Mouse (Mus musculus) left cerebral cortex, adult 2 months (tissue): ENCODE measurements around the gene Gpr68. TPM values are rescaled to one million over a fixed set of nuclear protein-coding genes. Genes with fewer than 3 reads are reported as not detected.

ENCODE experiments used
- DNase-seq, 2 experiments: peaks; one replicate each; pipeline ENCODE4 v3.0.0; 2021 to 2022; ENCODE audit warnings: low spot score in 2 of 2, mixed read lengths in 1 of 2; ENCODE audit errors: extremely low spot score in 1 of 2
- H3K27ac ChIP-seq: fragments of 200-600 bp; 2 replicates; pipeline ENCODE4 v1.8.1; 2022
- H3K4me3 ChIP-seq: fragments of 200-600 bp; 2 replicates; pipeline ENCODE4 v1.8.1; 2022
- CTCF ChIP-seq: fragments of 200-600 bp; IDR thresholded peaks from 2 replicates; pipeline ENCODE4 v1.8.1; 2022; ENCODE audit warnings: antibody characterized with exemption, mild to moderate bottlenecking, moderate library complexity
- intact Hi-C: fragments of 180-260 bp; cut with DNase I; formaldehyde crosslinking; loops from one replicate; pipeline ENCODE4 v1.15.1; 2025
- long read RNA-seq, 2 experiments: library from polyadenylated mRNA; stranded (forward); transcript quantifications; one replicate each; pipeline ENCODE4 v2.0.0; 2021; ENCODE audit warnings: borderline mapping rate in 2 of 2
- total RNA-seq, 2 experiments: library from RNA; stranded (reverse); gene quantifications; 2 replicates each; pipeline ENCODE4 v1.2.3; 2021

Gpr68 gene
- 10 to 100 TPM; 14.0 to 15.6 TPM for total RNA-seq
- long read RNA-seq, experiment 1, transcript Gpr68-201 (3 exons, 3,099 nt), result major isoform, 8 of 20 reads
- long read RNA-seq, experiment 1, partial matches to known transcripts, result 5 of 20 reads
- long read RNA-seq, experiment 1, other reads (novel, unspliced or antisense), result 4 of 20 reads
- long read RNA-seq, experiment 2, partial matches to known transcripts, result 6 of 14 reads
- long read RNA-seq, experiment 2, other reads (novel, unspliced or antisense), result 6 of 14 reads

DNA sequence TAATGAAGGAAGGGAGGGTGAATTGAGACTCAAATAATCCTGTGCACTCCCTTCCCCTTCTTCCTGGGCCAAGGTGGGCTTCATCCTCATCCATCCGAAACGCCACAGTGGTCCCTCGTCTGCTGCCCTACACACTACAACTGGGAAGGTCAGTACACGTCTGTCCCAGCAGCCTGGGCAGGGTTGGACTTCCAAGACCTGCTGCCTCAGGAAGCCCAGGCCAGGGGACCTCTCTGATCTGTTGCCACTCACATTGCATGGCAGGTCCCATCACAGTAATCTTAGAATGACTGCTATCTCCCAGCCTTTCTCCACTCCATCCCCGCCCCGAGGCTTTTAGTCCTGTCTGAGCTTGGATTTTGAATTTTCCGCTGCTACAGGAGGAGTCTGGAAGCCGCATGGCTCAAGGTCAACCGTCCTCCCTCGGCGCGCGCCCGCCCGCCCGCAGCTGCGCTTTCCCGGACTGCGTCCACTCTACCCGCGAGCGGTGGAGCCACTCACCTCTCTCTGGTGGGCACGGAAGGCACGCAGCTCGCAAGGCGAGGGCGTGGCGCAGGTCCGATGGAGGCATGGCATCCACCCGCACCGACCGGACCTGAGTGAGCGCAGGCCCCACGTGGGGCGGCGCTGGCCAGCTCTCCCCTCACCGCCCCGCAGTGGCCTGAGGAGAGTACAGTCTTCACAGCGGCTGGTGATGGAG lies at the start of gene Gpr68:
Gpr68 (minus strand) TSS at position 601 of the 700 bp plus-strand sequence.
- DNase-seq, result peak in 1 of 2 experiments; percentile 37
- intact Hi-C loops, result no loop called here
- H3K4me3 ChIP-seq, result peak within 1 kb of the TSS; percentile 54

GRCm38 (mm10) chr12:100957257-100957656 lies 49.3 kb upstream of the Gpr68 start:
- intact Hi-C loops, result no loop called here
- no peak for DNase-seq
- Histone ChIP-seq H3K27ac (no peak overlapping the region), H3K4me3 (no peak overlapping the region)
- TF ChIP-seq CTCF, result no peak

More for the DNA sequence above, at the start of gene Gpr68:
- TF ChIP-seq CTCF, result no peak
- peak within 1 kb of the TSS; percentile 65 for H3K27ac ChIP-seq

DNA sequence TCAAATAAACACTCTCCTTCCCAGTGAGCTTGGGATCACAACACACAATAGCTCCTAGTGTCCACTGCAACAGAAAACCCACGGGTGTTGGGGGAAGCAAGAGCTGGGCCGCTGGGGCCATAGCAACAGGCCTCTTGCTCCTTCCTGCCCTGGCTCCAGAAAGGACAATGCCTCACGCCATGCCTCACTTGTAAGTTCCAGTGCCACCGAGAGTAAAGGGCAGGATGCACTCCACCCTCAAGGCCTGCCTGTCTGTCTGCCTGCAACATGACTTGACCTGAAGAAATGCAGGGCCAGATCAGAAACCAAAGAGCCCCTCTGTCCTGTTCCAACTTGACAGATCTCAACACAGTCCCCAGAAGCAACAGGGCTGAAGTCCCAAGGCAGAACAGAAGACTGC lies 48.8 kb upstream of the Gpr68 start:
- no peak overlapping the region for H3K4me3 ChIP-seq
- DNase-seq, result no peak
- H3K27ac ChIP-seq, result no peak overlapping the region
- intact Hi-C loops, result no loop called here
- TF ChIP-seq CTCF, result no peak

DNA sequence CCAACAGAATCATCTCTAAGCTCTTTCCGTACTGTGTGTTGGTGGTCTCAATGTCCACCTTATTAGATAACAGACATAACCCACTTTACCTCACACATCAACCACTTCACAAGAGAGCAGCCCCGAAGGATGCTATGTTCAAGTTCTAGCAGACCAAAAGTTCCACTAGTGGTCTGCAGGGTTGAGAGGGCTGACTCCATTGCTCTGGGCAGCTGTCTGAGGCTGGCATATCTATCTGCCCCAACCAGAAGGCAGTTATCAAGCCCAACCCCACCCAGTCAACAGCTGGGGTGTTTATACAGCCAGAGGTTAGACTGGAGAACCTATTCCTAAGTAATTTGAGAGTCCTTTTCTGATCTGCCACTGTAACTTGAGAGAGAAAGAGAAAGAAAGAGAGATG lies 48.0 kb upstream of the Gpr68 start:
- no peak for DNase-seq
- no peak for TF ChIP-seq CTCF
- intact Hi-C loops, result no loop called here
- H3K4me3 ChIP-seq, result no peak overlapping the region
- H3K27ac ChIP-seq, result no peak overlapping the region

DNA sequence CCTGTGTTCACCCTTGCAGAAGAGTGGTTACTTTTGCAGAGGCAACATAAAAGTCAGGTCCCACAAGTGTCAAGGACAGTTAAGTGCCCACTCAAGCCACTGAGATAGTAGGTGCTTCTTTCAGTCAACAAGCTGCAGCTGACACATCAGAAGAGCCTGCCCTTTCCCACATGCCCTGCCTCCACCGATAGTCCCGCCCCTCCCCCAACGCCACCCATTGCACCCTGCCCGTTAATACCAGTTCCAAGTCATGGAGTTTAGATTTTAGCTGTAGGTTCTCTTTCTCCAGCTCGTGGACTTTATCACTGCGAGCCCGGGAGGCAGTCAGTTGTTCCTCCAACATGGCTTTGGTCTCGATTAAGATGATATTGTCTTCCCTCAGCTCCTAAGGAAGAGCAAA lies 45.9 kb upstream of the Gpr68 start:
- intact Hi-C loops, result no loop called here

DNA sequence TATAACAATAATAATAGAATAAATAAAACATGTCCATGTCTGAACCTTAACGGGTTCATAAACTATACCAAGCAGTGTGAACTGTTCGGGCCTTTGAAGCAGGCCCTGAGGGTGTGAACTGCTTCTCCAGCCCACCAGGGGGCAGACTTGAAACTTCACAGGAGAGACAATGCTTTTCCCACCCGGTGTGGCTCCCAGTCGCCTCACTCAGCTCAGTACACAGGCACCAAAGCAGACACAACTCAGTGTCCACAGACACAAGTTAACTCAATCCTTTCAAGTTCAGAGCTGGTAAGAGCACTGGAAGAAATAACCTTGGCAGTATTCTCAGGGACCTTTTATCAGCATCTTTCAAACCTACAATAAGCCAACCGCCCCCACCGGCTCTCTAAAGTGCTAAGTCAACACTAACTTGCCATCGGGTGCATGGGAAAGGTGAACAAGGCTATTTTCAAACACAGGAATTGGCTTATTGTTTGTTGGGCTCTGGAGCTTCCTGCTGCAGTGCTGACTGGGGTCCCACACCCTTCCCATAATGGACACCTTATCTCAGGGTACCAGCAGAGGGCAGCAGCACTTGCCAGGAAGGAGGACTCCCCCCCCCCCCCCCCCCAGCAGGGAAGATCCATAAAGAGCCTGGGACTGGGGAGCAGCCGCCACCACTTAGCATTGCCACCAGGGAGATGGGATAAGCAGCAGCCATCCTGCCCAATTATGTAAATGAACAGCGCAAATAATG lies 44.4 kb upstream of the Gpr68 start:
- TF ChIP-seq CTCF, result peak; percentile 67
- H3K27ac ChIP-seq, result no peak overlapping the region
- intact Hi-C loops, result loop anchor here (1.0 kb wide), 1 partner anchor 77 kb away; the partner anchor contains the start of gene Ccdc88c
- no peak overlapping the region for H3K4me3 ChIP-seq
- DNase-seq, result peak; percentile 76 to 82

More for the DNA sequence above, 45.9 kb upstream of the Gpr68 start:
- Histone ChIP-seq H3K27ac (no peak overlapping the region), H3K4me3 (no peak overlapping the region)
- TF ChIP-seq CTCF, result no peak
- DNase-seq, result no peak

DNA sequence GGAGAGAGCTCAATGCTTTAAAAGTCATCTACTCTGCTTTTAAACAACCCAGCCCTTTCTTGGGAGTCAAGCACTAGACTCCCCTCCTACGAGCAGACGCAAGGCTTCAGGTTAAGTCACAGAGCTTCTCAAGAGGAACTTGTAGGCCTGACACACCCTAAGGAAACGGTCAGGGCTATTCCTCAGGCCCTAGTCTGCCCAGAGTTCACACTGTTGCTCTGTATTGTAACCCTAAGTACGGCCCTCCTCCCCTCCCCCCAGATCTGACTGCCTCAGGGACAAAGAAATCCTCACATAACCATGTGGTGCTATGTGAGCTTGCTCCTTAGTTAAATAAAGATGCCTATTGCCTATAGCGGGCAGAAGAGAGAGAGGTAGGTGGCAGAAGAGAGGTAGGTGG lies 41.1 kb upstream of the Gpr68 start:
- intact Hi-C loops, result no loop called here
- H3K4me3 ChIP-seq, result no peak overlapping the region
- no peak overlapping the region for H3K27ac ChIP-seq
- DNase-seq, result no peak
- TF ChIP-seq CTCF, result no peak

DNA sequence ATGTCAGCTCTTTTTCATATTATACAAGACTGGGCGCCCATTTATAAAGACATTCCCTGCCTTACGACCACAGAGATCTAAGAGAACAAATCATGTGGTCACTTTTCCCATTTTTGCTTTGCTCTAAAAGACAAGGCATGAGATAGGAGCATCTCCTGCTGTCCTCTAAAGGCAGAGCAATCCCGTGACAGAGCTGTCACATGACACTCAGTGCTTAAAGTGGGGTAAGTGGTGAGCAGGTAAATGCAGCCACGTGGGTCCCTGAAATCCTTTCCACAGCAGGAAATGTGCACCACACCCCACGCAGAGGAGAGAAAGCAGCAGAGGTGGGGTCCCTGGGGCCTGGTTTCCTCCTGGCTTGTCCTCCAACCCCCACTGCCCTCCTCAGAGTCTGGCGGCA lies 40.0 kb upstream of the Gpr68 start:
- DNase-seq, result no peak
- no peak for TF ChIP-seq CTCF
- intact Hi-C loops, result no loop called here
- H3K4me3 ChIP-seq, result no peak overlapping the region
- no peak overlapping the region for H3K27ac ChIP-seq

GRCm38 (mm10) chr12:100945948-100946347 lies 38.0 kb upstream of the Gpr68 start:
- Histone ChIP-seq H3K27ac (no peak overlapping the region), H3K4me3 (no peak overlapping the region)
- TF ChIP-seq CTCF, result no peak
- DNase-seq, result no peak
- intact Hi-C loops, result no loop called here

GRCm38 (mm10) chr12:100945501-100945900 lies 37.5 kb upstream of the Gpr68 start:
- no peak for TF ChIP-seq CTCF
- intact Hi-C loops, result no loop called here
- no peak for DNase-seq
- H3K27ac ChIP-seq, result peak overlapping the region; percentile 15; the same call in 1 of the 2 replicates
- H3K4me3 ChIP-seq, result no peak overlapping the region

GRCm38 (mm10) chr12:100944921-100945336 lies 36.9 kb upstream of the Gpr68 start:
- DNase-seq, result no peak
- TF ChIP-seq CTCF, result no peak
- intact Hi-C loops, result no loop called here
- Histone ChIP-seq H3K4me3 (no peak overlapping the region), H3K27ac (peak overlapping the region; percentile 15; the same call in 1 of the 2 replicates)

- intact Hi-C loops, result no loop called here
- Histone ChIP-seq H3K4me3 (no peak overlapping the region), H3K27ac (no peak overlapping the region)
- DNase-seq, result no peak
- no peak for TF ChIP-seq CTCF
Measured at GRCm38 (mm10) chr12:100943146-100943545, 35.1 kb upstream of the Gpr68 start.
